Mouse (Mus musculus) common myeloid progenitor, adult 5-6 weeks (primary cell): ENCODE data around the gene Nkain1. TPM values are rescaled to one million over a fixed set of nuclear protein-coding genes. Genes with fewer than 3 reads are reported as not detected.

Experiments
- ATAC-seq: replicated peaks from 2 replicates; pipeline ENCODE4 v1.8.0; 2016; ENCODE audit warnings: low read depth, mild to moderate bottlenecking, moderate TSS enrichment, inconsistent platforms; ENCODE audit not compliant: poor library complexity, severe bottlenecking
- total RNA-seq: library from RNA; stranded (forward); fragments of 200-1000, 187-1606 nt; gene quantifications from 2 replicates; pipeline ENCODE4 v1.2.3, GENCODE M21; 2017

Gene Nkain1
- total RNA-seq, 1 experiment from 2014 or later: 1.6 TPM

DNA sequence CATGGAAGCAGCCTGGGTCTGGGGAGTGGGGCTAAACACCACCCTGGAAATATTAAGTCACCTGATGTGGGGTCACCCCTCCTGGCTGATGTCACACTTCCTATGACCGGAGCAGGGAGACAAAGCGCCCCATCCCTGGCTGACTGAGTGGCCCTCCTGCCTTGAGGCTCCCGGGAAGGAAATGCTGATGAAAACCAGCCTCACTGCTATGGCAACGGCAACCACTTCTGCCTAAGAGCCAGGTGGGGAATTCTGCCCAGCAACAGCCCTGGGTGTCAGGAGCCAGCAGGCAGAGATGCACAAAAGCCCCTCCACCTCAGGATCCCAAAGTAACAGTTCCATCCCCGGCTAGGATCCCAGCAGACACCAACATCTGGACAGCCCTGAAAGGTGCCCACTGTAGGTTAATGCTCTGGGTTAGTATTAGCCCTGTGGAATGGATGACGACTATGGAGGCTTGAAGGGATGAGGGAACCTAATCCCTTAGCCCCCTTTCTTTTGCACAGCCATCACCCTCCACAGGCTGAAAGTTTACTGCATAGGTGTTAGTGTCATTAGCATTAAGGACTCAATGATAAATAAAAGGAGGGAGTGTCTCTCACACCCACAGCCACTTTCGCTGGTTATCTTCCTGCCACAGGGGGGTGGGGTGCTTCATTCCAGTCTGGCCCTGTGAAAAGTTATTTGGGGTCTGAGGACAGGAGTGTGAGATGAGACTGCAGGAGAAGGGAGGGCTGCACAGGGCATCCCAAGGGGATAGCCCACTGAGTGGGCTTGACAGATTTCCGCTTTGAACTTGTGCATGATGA is 21.5 kb downstream of the Nkain1 start:
- ATAC-seq: no peak

DNA sequence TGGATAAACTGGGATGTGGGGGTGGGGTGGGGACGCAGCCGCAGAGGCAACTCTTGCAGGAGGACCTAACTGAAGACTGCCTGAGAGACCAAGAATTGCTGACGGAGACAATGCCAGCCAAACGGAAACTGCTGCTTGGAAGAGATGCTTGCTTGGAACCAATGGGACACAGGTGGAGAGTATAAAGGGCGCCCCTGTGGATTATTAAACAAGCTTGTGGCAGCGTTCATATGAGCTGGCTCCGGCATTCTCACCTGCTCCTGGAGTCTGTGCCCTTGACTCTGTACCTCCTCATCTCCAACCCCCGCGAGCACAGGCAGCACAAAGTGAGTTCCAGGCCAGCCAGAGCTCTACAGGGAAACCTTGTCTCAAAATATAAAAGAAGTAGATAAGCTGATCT is 23.5 kb downstream of the Nkain1 start:
- ATAC-seq: no peak

- ATAC-seq: 0 out of 2 replicates have a peak, but pooled peaks have one; percentile 45
These were observed 24.8 kb downstream of the Nkain1 start for GRCm38 (mm10) chr4:130549189-130549588.

GRCm38 (mm10) chr4:130546798-130547562 is 27.0 kb downstream of the Nkain1 start:
- ATAC-seq: no peak

DNA sequence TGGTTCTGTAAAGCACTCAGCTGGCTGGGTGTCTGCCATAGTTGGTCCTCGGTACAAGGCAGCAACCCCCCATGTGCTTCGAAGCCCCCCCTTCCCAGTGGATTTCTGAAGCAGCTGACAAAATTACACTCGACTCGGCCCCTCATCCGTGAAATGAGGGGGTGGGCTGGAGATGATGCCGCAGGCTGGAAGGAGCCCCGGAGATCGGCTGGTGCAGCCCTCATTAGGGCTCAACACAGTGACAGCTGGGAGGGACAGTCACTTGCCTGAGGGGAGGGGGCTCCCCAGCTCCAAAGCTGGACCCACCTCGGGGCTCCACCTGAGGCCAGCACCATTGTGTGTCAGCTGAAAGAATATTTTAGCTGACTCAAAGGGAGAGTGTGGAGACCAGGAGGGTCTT is 29.6 kb downstream of the Nkain1 start:
- ATAC-seq: no peak

DNA sequence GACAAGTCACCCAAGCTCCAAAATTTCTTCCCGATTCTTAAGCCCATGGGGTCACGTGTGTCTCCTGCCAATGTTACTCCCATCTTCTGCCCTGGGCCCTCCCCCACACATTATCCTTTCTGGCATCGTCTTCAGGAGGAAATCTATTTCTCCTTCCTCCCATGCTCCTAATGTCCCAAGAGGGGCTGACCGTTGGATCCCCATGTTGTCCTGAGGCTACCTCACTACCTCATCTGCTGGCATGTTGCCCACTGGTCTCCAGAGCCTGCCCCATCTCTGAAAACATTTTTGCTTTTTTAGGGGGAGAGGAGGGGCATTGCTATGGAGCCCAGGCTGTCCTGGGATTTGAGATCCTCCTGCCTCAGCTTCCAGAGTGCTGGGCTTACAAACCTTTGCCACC is 30.9 kb downstream of the Nkain1 start:
- no peak for ATAC-seq

GRCm38 (mm10) chr4:130540831-130541230 is 33.1 kb downstream of the Nkain1 start:
- no peak for ATAC-seq

GRCm38 (mm10) chr4:130539706-130540105 is 34.3 kb downstream of the Nkain1 start:
- ATAC-seq: no peak

GRCm38 (mm10) chr4:130539053-130539452 is 34.9 kb downstream of the Nkain1 start:
- no peak for ATAC-seq

DNA sequence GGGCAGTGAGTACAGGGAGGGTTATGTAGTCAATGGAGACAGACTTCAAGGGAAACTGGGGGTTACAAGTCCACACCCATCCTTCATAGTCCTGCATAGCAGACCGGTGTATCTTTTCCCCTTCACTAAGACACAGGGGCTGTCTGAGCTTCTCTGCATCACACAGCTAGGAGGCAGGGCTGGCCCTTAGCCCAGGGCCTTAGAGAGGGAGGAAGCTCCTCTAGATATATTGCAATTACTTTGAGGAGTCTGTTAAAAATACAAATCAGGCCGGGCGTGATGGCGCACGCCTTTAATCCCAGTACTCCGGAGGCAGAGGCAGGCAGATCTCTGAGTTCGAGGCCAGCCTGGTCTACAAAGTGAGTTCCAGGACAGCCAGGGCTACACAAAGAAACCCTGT is 36.6 kb downstream of the Nkain1 start:
- ATAC-seq: no peak

- ATAC-seq: no peak
These were observed 38.2 kb downstream of the Nkain1 start for GRCm38 (mm10) chr4:130535789-130536188.

GRCm38 (mm10) chr4:130533975-130534374 is 40.0 kb downstream of the Nkain1 start:
- ATAC-seq: peak; percentile 65

- no peak for ATAC-seq
These were observed 41.6 kb downstream of the Nkain1 start for GRCm38 (mm10) chr4:130532347-130532746.

DNA sequence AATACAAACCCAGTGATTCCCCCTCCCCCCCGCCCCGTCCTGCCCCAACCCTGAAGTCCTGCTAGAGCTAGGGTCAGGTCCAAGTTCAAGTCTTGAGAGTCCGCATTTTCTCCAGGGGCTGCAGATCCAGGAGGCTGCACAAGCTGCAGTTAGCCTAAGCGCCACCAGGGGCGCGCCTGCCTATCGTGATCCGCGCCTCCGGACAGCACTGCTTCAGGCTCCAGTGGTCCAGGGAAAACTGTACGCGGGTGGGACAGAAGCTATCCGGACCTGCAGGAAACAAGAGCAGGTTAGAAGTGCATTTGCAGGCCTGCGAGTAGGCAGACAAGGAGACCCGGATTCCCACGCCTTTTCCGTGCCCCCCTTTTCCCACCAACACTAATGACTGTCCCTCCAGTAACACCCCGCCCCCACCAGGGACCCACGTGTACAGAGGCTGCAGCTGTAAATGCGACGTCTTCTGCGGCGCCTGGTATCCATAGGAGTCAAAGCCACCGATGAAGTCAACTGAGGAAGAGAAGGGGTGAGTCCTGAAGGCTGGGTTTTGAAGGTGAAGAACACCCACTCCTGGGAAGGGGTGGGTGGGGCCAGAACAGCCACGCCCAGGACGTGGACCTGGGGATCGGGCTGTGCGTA is 42.2 kb downstream of the Nkain1 start:
- peak; percentile 71; the same call in 1 of the 2 replicates for ATAC-seq

- no peak for ATAC-seq
These were observed 46.2 kb downstream of the Nkain1 start for GRCm38 (mm10) chr4:130527804-130528203.

DNA sequence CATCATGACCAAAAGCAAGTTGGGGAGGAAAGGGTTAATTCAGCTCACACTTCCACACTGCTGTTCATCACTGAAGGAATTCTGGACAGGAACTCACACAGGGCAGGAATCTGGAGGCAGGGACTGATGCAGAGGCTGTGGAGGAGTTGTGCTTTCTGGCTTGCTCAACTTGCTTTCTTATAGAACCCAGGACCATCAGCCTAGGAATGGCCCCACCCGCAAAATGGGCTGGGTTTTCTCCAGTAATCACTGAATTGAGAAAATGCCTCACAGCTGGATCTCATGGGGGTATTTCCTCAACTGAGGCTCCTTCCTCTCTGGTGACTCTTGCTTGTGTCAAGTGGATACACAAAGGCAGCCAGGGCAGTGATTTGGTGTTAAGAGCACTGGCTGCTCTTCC is 48.9 kb downstream of the Nkain1 start:
- no peak for ATAC-seq

- ATAC-seq: no peak
These were observed 52.5 kb downstream of the Nkain1 start for GRCm38 (mm10) chr4:130521466-130521865.

GRCm38 (mm10) chr4:130520482-130520851 is 53.5 kb downstream of the Nkain1 start:
- ATAC-seq: no peak

DNA sequence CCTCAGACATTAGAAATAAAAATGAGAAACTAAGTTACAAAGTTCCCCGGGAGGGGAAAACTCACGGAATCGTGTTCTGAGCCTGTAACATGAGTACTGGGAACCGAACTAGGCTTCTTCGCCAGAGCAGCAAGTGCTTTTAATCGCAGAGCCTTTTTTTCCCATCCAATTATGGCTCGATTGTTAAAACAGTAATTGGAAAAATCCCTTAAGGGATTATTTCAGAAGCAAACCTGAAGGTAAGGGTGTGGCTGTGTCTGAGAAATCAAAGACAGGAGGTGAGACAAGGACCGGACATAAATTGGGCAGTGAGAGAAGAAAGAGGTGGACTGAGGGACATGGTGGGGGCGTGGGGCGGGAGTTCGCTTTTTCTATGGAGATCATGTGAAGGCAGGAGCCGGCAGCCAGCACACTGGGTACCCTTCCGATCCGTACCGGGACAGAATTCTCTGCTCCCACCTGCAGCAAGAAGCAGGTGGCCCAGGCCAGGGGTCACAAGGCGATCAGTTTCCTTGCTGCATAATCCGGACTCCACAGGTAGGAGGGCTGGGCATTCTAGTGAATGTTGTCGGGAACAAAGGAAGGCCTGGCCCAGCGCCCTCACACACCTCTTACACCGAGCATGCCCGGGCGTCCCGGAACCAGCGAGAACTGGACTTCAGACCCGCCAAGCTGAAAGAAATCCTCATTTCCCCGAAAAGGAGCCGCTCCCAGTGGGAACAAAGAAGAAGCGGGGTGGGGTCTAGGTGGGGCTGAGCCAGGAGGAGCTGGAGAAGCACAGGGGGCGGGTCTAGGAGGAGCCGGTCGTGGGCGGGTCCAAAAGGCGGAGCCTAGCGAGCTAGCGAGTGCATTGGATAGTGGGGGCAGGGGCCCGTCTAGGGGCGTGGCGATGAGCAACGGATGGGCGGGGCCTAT is 54.1 kb downstream of the Nkain1 start:
- peak; percentile 100 for ATAC-seq

DNA sequence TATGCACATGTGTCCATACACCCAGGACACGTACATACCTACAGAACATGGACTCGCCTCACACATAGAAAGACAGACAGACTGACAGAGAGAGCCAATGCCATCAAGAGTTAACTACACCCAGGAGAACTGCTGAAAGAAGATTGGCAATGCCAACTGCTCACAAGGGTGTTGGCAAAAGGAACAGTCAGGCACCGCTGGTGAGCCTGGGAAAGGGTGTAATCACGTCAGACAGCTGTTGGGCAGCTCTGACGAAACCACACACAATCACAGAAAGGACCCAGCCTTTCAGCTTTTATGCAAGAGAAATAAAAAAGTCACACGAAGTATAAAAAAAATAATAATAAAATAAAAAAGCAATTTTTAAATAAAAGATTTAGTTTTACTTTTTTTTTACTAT is 57.5 kb downstream of the Nkain1 start:
- no peak for ATAC-seq
